Mouse (Mus musculus) embryonic facial prominence, embryonic 14.5 days (tissue): ENCODE results near the gene Esp22. TPM values are rescaled to one million over a fixed set of nuclear protein-coding genes. Genes with fewer than 3 reads are reported as not detected.
"Not testable (repeated sequence)": the region's sequence is repeated elsewhere in the genome, so short reads cannot be mapped to it uniquely, and the experiment has no call there.

Experiments
- ATAC-seq: fragments of 200-750 bp; cut with Nextera tagmentation; 2 replicates; pipeline ENCODE4 v1.8.0; 2017; ENCODE audit warnings: low read depth, moderate number of reproducible peaks, moderate TSS enrichment
- DNase-seq: peaks from one replicate; pipeline ENCODE4 v3.0.0-alpha.2; 2015; ENCODE audit warnings: low spot score
- H3K27ac ChIP-seq: fragments of 300-500 bp; sonication (generic); replicated peaks from 2 replicates; pipeline ENCODE4 v1.5.1; 2014; ENCODE audit warnings: low read depth, mild to moderate bottlenecking, low read length, moderate library complexity
- H3K27me3 ChIP-seq: fragments of 300-500 bp; sonication (generic); replicated peaks from 2 replicates; pipeline ENCODE4 v1.6.1; 2014; ENCODE audit warnings: low read length; ENCODE audit not compliant: control insufficient read depth, insufficient read depth
- H3K36me3 ChIP-seq: fragments of 300-500 bp; sonication (generic); 2 replicates; pipeline ENCODE4 v1.6.1; 2014; ENCODE audit warnings: low read length, mixed read lengths; ENCODE audit not compliant: control insufficient read depth, insufficient read depth
- H3K4me1 ChIP-seq: fragments of 300-500 bp; sonication (generic); 2 replicates; pipeline ENCODE4 v1.6.1; 2014; ENCODE audit warnings: antibody characterized with exemption, low read length; ENCODE audit not compliant: control insufficient read depth, insufficient read depth
- H3K4me2 ChIP-seq: fragments of 300-500 bp; sonication (generic); 2 replicates; pipeline ENCODE4 v1.6.1; 2014; ENCODE audit warnings: low read depth, mild to moderate bottlenecking, low read length, moderate library complexity, mixed read lengths
- H3K4me3 ChIP-seq: fragments of 300-500 bp; sonication (generic); 2 replicates; pipeline ENCODE4 v1.5.1; 2014; ENCODE audit warnings: low read depth, mild to moderate bottlenecking, low read length
- H3K9ac ChIP-seq: fragments of 300-500 bp; sonication (generic); 2 replicates; pipeline ENCODE4 v1.6.1; 2014; ENCODE audit warnings: low read depth, mild to moderate bottlenecking, low read length, moderate library complexity, mixed read lengths
- H3K9me3 ChIP-seq: fragments of 300-500 bp; sonication (generic); 2 replicates; pipeline ENCODE4 v1.6.1; 2016; ENCODE audit warnings: low read length; ENCODE audit not compliant: control insufficient read depth
- WGBS: fragments of 180-500 bp; shearing (Covaris S2); extraction: QIAGEN DNeasy Blood & Tissue Kit; methylation state at CpG from one replicate; pipeline ENCODE4 v1.1.7; 2014; 5-methylcytosine and 5-hydroxymethylcytosine counted together
- polyA plus RNA-seq: library from polyadenylated mRNA; unstranded; fragments of >200 nt; fragmentation: Nextera tagmentation; extraction: Ambion mirVana; gene quantifications from 2 replicates; pipeline ENCODE4 v1.2.1, GENCODE M21; 2014

Gene Esp22
- not detected in 2 replicates for polyA plus RNA-seq

DNA sequence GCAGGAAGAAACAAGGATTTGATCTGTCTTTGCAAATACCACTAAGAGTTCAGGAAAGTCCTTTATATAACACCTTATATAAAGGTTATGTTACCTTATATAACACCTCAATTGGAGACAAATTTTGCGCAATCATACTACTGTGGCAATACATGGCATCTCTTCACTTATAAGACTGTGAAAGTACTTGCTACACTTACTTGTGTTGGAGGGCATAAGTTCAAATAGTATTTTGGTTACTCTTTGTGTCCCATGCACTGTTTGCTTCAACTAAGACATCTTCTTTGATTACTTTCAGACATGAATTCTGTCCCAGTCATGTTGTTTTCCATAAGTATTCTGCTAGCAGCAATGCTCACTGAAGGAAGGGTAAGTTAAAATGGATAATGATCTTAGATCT lies at the start of gene Esp22:
Esp22 (plus strand) TSS at position 301 of the 400 bp plus-strand sequence.
- Histone ChIP-seq H3K36me3 (no peaks in the 10 kb centered on the region), H3K9ac (no peak within 1 kb of the TSS), H3K27ac (no peak within 1 kb of the TSS), H3K9me3 (peaks cover 12% of the 10 kb centered on the region; the same call in 1 of the 2 replicates), H3K4me1 (no peaks in the 10 kb centered on the region), H3K27me3 (no peaks in the 10 kb centered on the region), H3K4me2 (no peak within 1 kb of the TSS), H3K4me3 (no peak within 1 kb of the TSS)
- ATAC-seq: no peak
- no peak for DNase-seq
- WGBS: 96% methylated on average over 1 of the region's 1 CpGs

- H3K4me3 ChIP-seq: no peak overlapping the region
- no peak for DNase-seq
- no peaks in the 10 kb centered on the region for H3K27me3 ChIP-seq
- no peaks in the 10 kb centered on the region for H3K4me1 ChIP-seq
- no peak overlapping the region for H3K27ac ChIP-seq
- H3K36me3 ChIP-seq: no peaks in the 10 kb centered on the region
- no peak overlapping the region for H3K4me2 ChIP-seq
- no peak for ATAC-seq
- H3K9me3 ChIP-seq: peaks cover 20% of the 10 kb centered on the region
- H3K9ac ChIP-seq: no peak overlapping the region
These were observed 31.5 kb upstream of the Esp22 start for GRCm38 (mm10) chr17:39063641-39064040.

GRCm38 (mm10) chr17:39076937-39077336 lies 18.2 kb upstream of the Esp22 start, which contains the start of gene Esp23:
Gene Esp23 (minus strand): TSS chr17:39077037.
- Histone ChIP-seq H3K9ac (no peak within 1 kb of the TSS), H3K27ac (no peak within 1 kb of the TSS), H3K4me2 (no peak within 1 kb of the TSS), H3K36me3 (no peaks in the 10 kb centered on the region), H3K4me1 (no peaks in the 10 kb centered on the region), H3K27me3 (no peaks in the 10 kb centered on the region), H3K4me3 (no peak within 1 kb of the TSS), H3K9me3 (0 out of 2 replicates have a peak, but pooled peaks cover 3% of the 10 kb centered on the region)
- ATAC-seq (no peak), DNase-seq (no peak)
- 36% methylated on average over 1 of the region's 1 CpGs for WGBS

- not testable (repeated sequence) for H3K9ac ChIP-seq, H3K4me1 ChIP-seq, H3K36me3 ChIP-seq, H3K4me3 ChIP-seq, ATAC-seq, H3K27me3 ChIP-seq, H3K27ac ChIP-seq, H3K4me2 ChIP-seq
- peaks cover 16% of the 10 kb centered on the region; the same call in 1 of the 2 replicates for H3K9me3 ChIP-seq
- WGBS: 66% methylated on average over 11 of the region's 11 CpGs
- peak; percentile 8 for DNase-seq
These were observed 12.0 kb downstream of the Esp22 start for GRCm38 (mm10) chr17:39107126-39107525.

- H3K36me3 ChIP-seq, H3K9ac ChIP-seq, H3K4me3 ChIP-seq, DNase-seq, ATAC-seq, H3K27ac ChIP-seq, H3K4me2 ChIP-seq, H3K27me3 ChIP-seq, H3K4me1 ChIP-seq: not testable (repeated sequence)
- WGBS: 74% methylated on average over 12 of the region's 12 CpGs
- H3K9me3 ChIP-seq: peaks cover 18% of the 10 kb centered on the region; the same call in 1 of the 2 replicates
These were observed 34.0 kb downstream of the Esp22 start for GRCm38 (mm10) chr17:39129156-39129555.

Other genes starting within 250 kb of the Esp22 start
- not detected in 2 replicates for gene Esp24, start 58.6 kb upstream of the Esp22 start, polyA plus RNA-seq
- gene Gm21903, start 52.0 kb upstream of the Esp22 start, polyA plus RNA-seq: not detected in 2 replicates
- not detected in 2 replicates for gene Esp23, start 18.3 kb upstream of the Esp22 start, polyA plus RNA-seq